Mouse (Mus musculus): Measurements from ENCODE around the gene Rasl10a. TPM values are rescaled to one million over a fixed set of nuclear protein-coding genes. Genes with fewer than 3 reads are reported as not detected.
"Not testable (repeated sequence)": the region's sequence is repeated elsewhere in the genome, so short reads cannot be mapped to it uniquely, and the experiment has no call there.

Rasl10a gene
- polyA plus RNA-seq, 1 experiment = 2.5 TPM

DNA sequence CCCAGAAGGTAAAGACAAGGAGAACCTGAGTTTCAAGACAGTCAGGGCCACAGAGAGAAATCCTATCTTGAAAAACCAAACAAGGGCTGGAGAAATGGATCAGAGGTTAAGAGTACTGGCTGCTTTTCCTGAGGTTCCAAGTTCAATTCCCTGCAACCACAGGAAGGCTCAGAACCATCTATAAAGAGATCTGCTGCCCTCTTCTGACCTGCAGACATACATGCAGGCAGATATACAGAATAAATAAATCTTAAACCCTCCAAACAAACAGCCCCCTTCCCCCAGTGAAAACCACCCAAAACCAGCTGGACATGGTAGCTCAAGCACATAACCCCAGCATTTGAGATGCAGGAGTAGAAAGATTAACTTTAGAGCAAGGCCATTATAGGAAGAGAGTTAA lies 17.8 kb downstream of the Rasl10a start:
- no peak overlapping the region for H3K27ac ChIP-seq (ENCODE audit: control insufficient read depth, insufficient read depth, low read depth, low read length)
- TF ChIP-seq POLR2A (IDR thresholded peaks at IDR 0.05; ENCODE audit: control insufficient read depth, low read depth, low read length) = no peak
- TF ChIP-seq CTCF (IDR thresholded peaks at IDR 0.05; ENCODE audit: control insufficient read depth, insufficient read depth, insufficient replicate concordance, low read depth, low read length) = no peak
- H3K27me3 ChIP-seq (ENCODE audit: control insufficient read depth, insufficient read depth, low read length) = no peaks in the 10 kb centered on the region
- H3K36me3 ChIP-seq (ENCODE audit: control insufficient read depth, insufficient read depth, low read length) = peaks cover 1% of the 10 kb centered on the region
- no peaks in the 10 kb centered on the region for H3K4me1 ChIP-seq (ENCODE audit: control insufficient read depth, insufficient read depth, low read length)
- no peak overlapping the region for H3K4me3 ChIP-seq (ENCODE audit: control insufficient read depth, low read depth, low read length)

- not testable (repeated sequence) for H3K27ac ChIP-seq (ENCODE audit: control insufficient read depth, insufficient read depth, low read depth, low read length); H3K4me3 ChIP-seq (ENCODE audit: control insufficient read depth, low read depth, low read length); H3K36me3 ChIP-seq (ENCODE audit: control insufficient read depth, insufficient read depth, low read length); H3K27me3 ChIP-seq (ENCODE audit: control insufficient read depth, insufficient read depth, low read length); H3K4me1 ChIP-seq (ENCODE audit: control insufficient read depth, insufficient read depth, low read length)
These were observed 18.9 kb downstream of the Rasl10a start for GRCm38 (mm10) chr11:5076843-5077242.

GRCm38 (mm10) chr11:5089147-5089546 lies 31.2 kb downstream of the Rasl10a start:
- TF ChIP-seq POLR2A (IDR thresholded peaks at IDR 0.05; ENCODE audit: control insufficient read depth, low read depth, low read length) (no peak), CTCF (IDR thresholded peaks at IDR 0.05; ENCODE audit: control insufficient read depth, insufficient read depth, insufficient replicate concordance, low read depth, low read length) (no peak)
- Histone ChIP-seq H3K27me3 (ENCODE audit: control insufficient read depth, insufficient read depth, low read length) (no peaks in the 10 kb centered on the region), H3K36me3 (ENCODE audit: control insufficient read depth, insufficient read depth, low read length) (peaks cover 7% of the 10 kb centered on the region), H3K4me1 (ENCODE audit: control insufficient read depth, insufficient read depth, low read length) (no peaks in the 10 kb centered on the region), H3K4me3 (ENCODE audit: control insufficient read depth, low read depth, low read length) (no peak overlapping the region), H3K27ac (ENCODE audit: control insufficient read depth, insufficient read depth, low read depth, low read length) (no peak overlapping the region)

GRCm38 (mm10) chr11:5091706-5092105 lies 33.8 kb downstream of the Rasl10a start:
- H3K27me3 ChIP-seq (ENCODE audit: control insufficient read depth, insufficient read depth, low read length) = no peaks in the 10 kb centered on the region
- peaks cover 5% of the 10 kb centered on the region for H3K36me3 ChIP-seq (ENCODE audit: control insufficient read depth, insufficient read depth, low read length)
- TF ChIP-seq CTCF (IDR thresholded peaks at IDR 0.05; ENCODE audit: control insufficient read depth, insufficient read depth, insufficient replicate concordance, low read depth, low read length) = no peak
- no peak for TF ChIP-seq POLR2A (IDR thresholded peaks at IDR 0.05; ENCODE audit: control insufficient read depth, low read depth, low read length)
- no peak overlapping the region for H3K4me3 ChIP-seq (ENCODE audit: control insufficient read depth, low read depth, low read length)
- no peak overlapping the region for H3K27ac ChIP-seq (ENCODE audit: control insufficient read depth, insufficient read depth, low read depth, low read length)
- no peaks in the 10 kb centered on the region for H3K4me1 ChIP-seq (ENCODE audit: control insufficient read depth, insufficient read depth, low read length)

- Histone ChIP-seq H3K36me3 (ENCODE audit: control insufficient read depth, insufficient read depth, low read length) (peaks cover 2% of the 10 kb centered on the region; the same call in 1 of the 2 replicates), H3K27me3 (ENCODE audit: control insufficient read depth, insufficient read depth, low read length) (no peaks in the 10 kb centered on the region), H3K4me3 (ENCODE audit: control insufficient read depth, low read depth, low read length) (0 out of 2 replicates have a peak overlapping the region, but pooled peaks have one; percentile 0), H3K27ac (ENCODE audit: control insufficient read depth, insufficient read depth, low read depth, low read length) (no peak overlapping the region), H3K4me1 (ENCODE audit: control insufficient read depth, insufficient read depth, low read length) (peaks cover 6% of the 10 kb centered on the region)
- TF ChIP-seq CTCF (IDR thresholded peaks at IDR 0.05; ENCODE audit: control insufficient read depth, insufficient read depth, insufficient replicate concordance, low read depth, low read length) (no peak), POLR2A (IDR thresholded peaks at IDR 0.05; ENCODE audit: control insufficient read depth, low read depth, low read length) (no peak)
These were observed 37.9 kb downstream of the Rasl10a start for GRCm38 (mm10) chr11:5095877-5096276.

GRCm38 (mm10) chr11:5096480-5097020 lies 38.6 kb downstream of the Rasl10a start:
- Histone ChIP-seq H3K4me1 (ENCODE audit: control insufficient read depth, insufficient read depth, low read length) (peaks cover 10% of the 10 kb centered on the region), H3K36me3 (ENCODE audit: control insufficient read depth, insufficient read depth, low read length) (peaks cover 2% of the 10 kb centered on the region; the same call in 1 of the 2 replicates), H3K27ac (ENCODE audit: control insufficient read depth, insufficient read depth, low read depth, low read length) (no peak overlapping the region), H3K27me3 (ENCODE audit: control insufficient read depth, insufficient read depth, low read length) (no peaks in the 10 kb centered on the region), H3K4me3 (ENCODE audit: control insufficient read depth, low read depth, low read length) (peak overlapping the region; percentile 12; the same call in 1 of the 2 replicates)
- TF ChIP-seq CTCF (IDR thresholded peaks at IDR 0.05; ENCODE audit: control insufficient read depth, insufficient read depth, insufficient replicate concordance, low read depth, low read length) = no peak
- no peak for TF ChIP-seq POLR2A (IDR thresholded peaks at IDR 0.05; ENCODE audit: control insufficient read depth, low read depth, low read length)

GRCm38 (mm10) chr11:5098035-5098735 lies 40.3 kb downstream of the Rasl10a start:
- TF ChIP-seq CTCF (IDR thresholded peaks at IDR 0.05; ENCODE audit: control insufficient read depth, insufficient read depth, insufficient replicate concordance, low read depth, low read length) = no peak
- 0 out of 2 replicates have a peak, but pooled peaks have one; percentile 10 for TF ChIP-seq POLR2A (IDR thresholded peaks at IDR 0.05; ENCODE audit: control insufficient read depth, low read depth, low read length)

More at GRCm38 (mm10) chr11:5098035-5098735, 40.3 kb downstream of the Rasl10a start:
- H3K27ac ChIP-seq (ENCODE audit: control insufficient read depth, insufficient read depth, low read depth, low read length) = peak overlapping the region; percentile 98
- no peaks in the 10 kb centered on the region for H3K27me3 ChIP-seq (ENCODE audit: control insufficient read depth, insufficient read depth, low read length)
- H3K4me3 ChIP-seq (ENCODE audit: control insufficient read depth, low read depth, low read length) = peak overlapping the region; percentile 88
- H3K36me3 ChIP-seq (ENCODE audit: control insufficient read depth, insufficient read depth, low read length) = peaks cover 2% of the 10 kb centered on the region; the same call in 1 of the 2 replicates
- peaks cover 10% of the 10 kb centered on the region for H3K4me1 ChIP-seq (ENCODE audit: control insufficient read depth, insufficient read depth, low read length)
